Mouse (Mus musculus) mouse trophoblast stem cell (cell line): ENCODE data around the gene Nup133.

ENCODE experiments used
- in situ Hi-C, 2 experiments: fragments of 300-500 bp; cut with MseI, MboI; formaldehyde crosslinking; loops; 2 replicates in 1 of 2; 3 replicates in 1 of 2; pipeline ENCODE4 v1.15.1; 2025

The Nup133 gene

DNA sequence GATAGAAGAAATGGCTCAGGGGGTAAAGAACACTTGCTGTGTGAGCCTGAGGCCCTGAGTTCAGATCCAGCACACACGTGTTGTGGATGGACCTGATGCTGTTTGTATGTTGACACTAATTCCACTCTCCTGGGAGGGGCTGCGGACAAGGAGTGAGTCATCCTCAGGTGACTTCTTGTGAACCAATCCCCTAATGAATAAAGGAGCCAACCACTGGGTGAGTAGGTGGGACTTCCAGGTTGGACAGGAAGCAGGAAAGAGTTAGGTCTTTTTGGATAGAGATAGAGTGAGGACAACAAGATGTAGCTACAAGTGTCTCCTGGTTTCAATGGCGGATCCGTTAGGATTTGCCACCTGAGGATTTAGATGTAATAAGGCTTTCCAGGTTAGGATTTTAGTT, 99.7 kb downstream of the Nup133 start:
- in situ Hi-C loops, result no loop called here

DNA sequence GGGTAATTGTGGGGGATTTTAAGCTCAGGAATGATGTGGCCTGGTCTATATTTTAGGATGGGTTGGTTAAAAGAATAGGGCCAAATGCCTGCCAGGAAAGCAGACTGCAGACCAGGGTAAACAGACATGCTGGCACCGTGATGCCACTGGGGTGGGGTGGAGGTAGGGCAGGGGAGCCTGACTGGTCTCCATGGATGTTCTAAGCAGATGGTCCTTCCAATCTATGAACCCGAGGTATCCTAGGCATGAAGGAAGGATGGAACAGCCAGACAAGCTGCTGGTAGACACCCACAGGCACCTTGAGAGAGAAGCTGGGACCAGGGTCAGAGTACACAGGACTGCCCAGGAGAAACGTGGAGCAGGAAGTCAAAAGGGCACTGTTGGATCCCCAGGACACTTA, 101.5 kb downstream of the Nup133 start:
- in situ Hi-C loops, result no loop called here
